Mouse (Mus musculus) ES-Bruce4 (cell line): ENCODE measurements around the gene Gm21560. TPM values are rescaled to one million over a fixed set of nuclear protein-coding genes. Genes with fewer than 3 reads are reported as not detected.
"Not testable (repeated sequence)": the region's sequence is repeated elsewhere in the genome, so short reads cannot be mapped to it uniquely, and the experiment has no call there.

Experiments used
- H3K27ac ChIP-seq: 2 replicates; pipeline ENCODE4 v1.5.1; 2012; ENCODE audit warnings: low read length, inconsistent platforms; ENCODE audit not compliant: insufficient read depth
- H3K27me3 ChIP-seq: 2 replicates; pipeline ENCODE4 v1.6.1; 2012; ENCODE audit warnings: mild to moderate bottlenecking, low read length, inconsistent platforms; ENCODE audit not compliant: control insufficient read depth, poor library complexity, insufficient read depth, severe bottlenecking
- H3K36me3 ChIP-seq: 2 replicates; pipeline ENCODE4 v1.6.1; 2012; ENCODE audit warnings: inconsistent platforms, mild to moderate bottlenecking, low read length, moderate library complexity; ENCODE audit not compliant: control insufficient read depth, poor library complexity, insufficient read depth, severe bottlenecking
- H3K4me1 ChIP-seq: one replicate; pipeline ENCODE4 v1.8.1; 2011; ENCODE audit warnings: low read length; ENCODE audit not compliant: control insufficient read depth, insufficient read depth
- H3K4me3 ChIP-seq: 2 replicates; pipeline ENCODE4 v1.5.1; 2011; ENCODE audit warnings: low read depth, mild to moderate bottlenecking, low read length
- H3K9ac ChIP-seq: 2 replicates; pipeline ENCODE4 v1.6.1; 2012; ENCODE audit warnings: low read depth, mild to moderate bottlenecking, inconsistent platforms; ENCODE audit not compliant: poor library complexity, severe bottlenecking
- H3K9me3 ChIP-seq: replicated peaks from 2 replicates; pipeline ENCODE4 v1.6.1; 2012; ENCODE audit warnings: mild to moderate bottlenecking, low read length, inconsistent platforms; ENCODE audit not compliant: control insufficient read depth, poor library complexity, insufficient read depth, severe bottlenecking
- polyA plus RNA-seq: library from polyadenylated mRNA; stranded (reverse); fragments of >200 nt; gene quantifications from 2 replicates; pipeline ENCODE4 v1.2.4, GENCODE M21; 2011; ENCODE audit warnings: low read depth; ENCODE audit not compliant: missing spikeins, insufficient read depth, insufficient read length

Gene Gm21560
- not detected in 2 replicates for polyA plus RNA-seq

- H3K9me3 ChIP-seq, H3K4me1 ChIP-seq, H3K4me3 ChIP-seq, H3K36me3 ChIP-seq, H3K27me3 ChIP-seq, H3K9ac ChIP-seq, H3K27ac ChIP-seq: not testable (repeated sequence)
These were observed at the start of gene Gm21560 for GRCm38 (mm10) chr14:6219192-6219591. Gene Gm21560, minus strand, starts transcription at chr14:6219292.

DNA sequence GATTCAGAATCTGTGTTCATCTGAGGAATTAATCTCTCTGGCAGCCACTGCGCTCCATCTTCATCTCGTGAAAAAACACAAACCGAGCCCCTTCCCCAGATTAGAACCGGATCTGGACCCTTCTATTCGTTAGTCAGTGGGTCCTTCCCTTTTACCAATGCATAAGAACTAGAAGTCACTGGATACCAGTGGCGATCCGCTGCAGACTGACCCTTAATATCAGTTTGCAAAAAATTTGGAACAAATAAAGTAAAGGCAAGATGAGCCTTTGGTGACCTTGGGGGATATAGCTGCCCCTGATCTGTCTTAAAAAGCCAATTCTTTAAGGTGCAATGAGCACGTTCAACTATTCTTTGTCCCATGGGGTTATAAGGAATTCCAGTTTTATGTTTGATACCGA, 55.6 kb downstream of the Gm21560 start:
- not testable (repeated sequence) for H3K9ac ChIP-seq, H3K4me3 ChIP-seq, H3K27ac ChIP-seq, H3K36me3 ChIP-seq, H3K4me1 ChIP-seq, H3K9me3 ChIP-seq, H3K27me3 ChIP-seq

DNA sequence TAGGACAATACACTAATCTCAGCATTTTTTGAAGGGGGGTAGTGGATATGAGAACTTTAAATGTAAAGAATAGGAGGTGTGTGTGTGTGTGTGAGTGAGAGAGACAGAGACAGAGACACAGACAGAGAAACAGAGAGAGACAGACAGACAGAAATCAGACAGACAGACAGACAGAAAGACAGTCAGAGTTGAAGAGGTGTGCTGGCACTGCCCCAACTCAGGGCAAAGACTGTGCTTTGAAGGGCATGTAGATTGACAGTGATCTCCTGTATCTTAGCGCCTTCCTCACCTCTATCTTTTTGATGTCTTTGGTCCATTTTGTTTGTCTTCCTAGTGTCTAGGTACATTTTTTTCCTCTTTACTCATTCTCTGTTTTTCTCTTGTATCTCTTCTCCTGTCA, 58.0 kb downstream of the Gm21560 start:
- H3K4me1 ChIP-seq, H3K27ac ChIP-seq, H3K9ac ChIP-seq, H3K27me3 ChIP-seq, H3K4me3 ChIP-seq, H3K36me3 ChIP-seq, H3K9me3 ChIP-seq: not testable (repeated sequence)

Other genes starting within 250 kb of the Gm21560 start
- gene Gm3453, start 240.2 kb downstream of the Gm21560 start, polyA plus RNA-seq: not detected in 2 replicates
- not detected in 2 replicates for gene Gm6337, start 161.0 kb downstream of the Gm21560 start, polyA plus RNA-seq
- 0.90 and 2.8 TPM in 2 replicates for gene Gm8206, start 125.3 kb downstream of the Gm21560 start, polyA plus RNA-seq
- 1.0 and 1.4 TPM in 2 replicates for gene Gm3468, start 110.6 kb downstream of the Gm21560 start, polyA plus RNA-seq
- gene Gm3476, start 93.5 kb downstream of the Gm21560 start, polyA plus RNA-seq: not detected in 2 replicates
- gene Gm3411, start 68.0 kb upstream of the Gm21560 start, polyA plus RNA-seq: 0.64 and 1.7 TPM in 2 replicates
- gene Gm21103, start 85.6 kb upstream of the Gm21560 start, polyA plus RNA-seq: not detected in 2 replicates
- gene Gm3618, start 124.4 kb upstream of the Gm21560 start, polyA plus RNA-seq: not detected in 2 replicates
- gene Gm16440, start 171.0 kb upstream of the Gm21560 start, polyA plus RNA-seq: not detected in 2 replicates
- 0.40 TPM in 1 of 2 replicates, not detected in the other for gene Gm3591, start 193.2 kb upstream of the Gm21560 start, polyA plus RNA-seq
- gene Gm3594, start 225.3 kb upstream of the Gm21560 start, polyA plus RNA-seq: not detected in 2 replicates